Mouse (Mus musculus): ENCODE measurements around the gene Cmtm5.

The Cmtm5 gene

DNA sequence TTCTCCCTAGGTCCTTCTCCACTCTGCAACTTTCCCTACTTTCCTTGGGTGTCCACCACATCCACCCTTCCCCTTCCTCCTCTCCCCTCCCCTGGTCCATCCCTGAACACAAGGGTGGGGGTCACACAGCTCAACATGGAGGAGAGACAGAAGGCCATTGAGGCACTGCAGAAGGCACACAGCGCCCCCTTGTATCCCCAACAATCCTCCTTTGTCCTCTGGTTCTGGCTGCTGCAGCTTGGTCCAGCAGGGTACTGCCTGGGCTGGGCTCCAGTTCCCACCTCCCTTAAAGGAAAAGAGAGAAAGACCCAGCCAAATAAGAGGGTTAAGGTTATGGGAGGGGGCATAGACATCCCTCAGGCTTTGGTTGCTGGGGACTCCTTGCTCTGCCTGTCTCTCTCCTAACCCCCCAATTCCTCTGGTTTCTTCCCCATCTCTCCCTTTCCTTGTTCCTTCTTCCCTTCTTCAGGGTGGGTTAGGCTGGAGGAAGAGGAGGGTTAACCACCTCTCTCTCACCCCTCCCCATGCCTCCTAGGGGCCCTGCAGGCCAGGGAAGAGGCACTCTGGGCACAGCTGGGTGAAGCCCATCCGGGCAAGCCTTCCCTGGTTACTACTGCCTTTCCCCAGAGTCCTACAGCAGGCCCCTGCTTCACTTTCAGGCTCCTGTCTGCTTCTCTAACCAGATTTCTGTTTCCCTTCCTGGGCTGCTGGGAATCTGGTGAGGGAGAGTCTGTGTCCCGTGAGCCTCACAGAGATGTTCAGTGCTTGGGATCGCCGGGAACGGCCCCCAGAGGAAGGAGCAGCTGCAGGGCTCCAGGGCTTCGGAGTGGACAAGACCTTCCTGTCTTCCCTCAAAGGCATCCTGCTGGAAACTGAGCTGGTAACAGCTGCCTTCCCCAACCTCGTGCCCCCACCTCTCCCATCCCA, at the start of gene Cmtm5:
Cmtm5 (plus strand) TSS at position 358 of the 927 bp plus-strand sequence.
- DNase-seq (ENCODE audit: low spot score) = no peak

DNA sequence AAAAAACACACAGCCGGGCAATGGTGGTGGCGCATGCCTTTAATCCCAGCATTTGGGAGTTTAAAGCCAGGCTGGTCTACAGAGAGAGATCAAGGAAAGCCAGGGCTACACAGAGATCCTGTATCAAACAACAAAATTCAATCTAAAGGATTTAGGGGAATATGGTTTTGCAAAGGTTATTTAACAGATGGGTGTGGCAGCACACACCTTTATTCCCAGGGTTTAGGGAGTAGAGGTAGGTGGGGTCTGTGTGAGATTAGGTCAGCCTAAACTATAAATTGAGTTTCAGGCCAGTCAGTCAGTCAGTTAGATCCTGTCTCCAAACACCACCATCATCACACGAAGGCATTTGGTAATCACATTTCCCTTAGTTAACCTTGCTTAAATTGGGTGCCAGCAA, 43.9 kb upstream of the Cmtm5 start, which contains the start of gene Pabpn1:
Pabpn1 (plus strand) TSS at position 301 of the 400 bp plus-strand sequence.
- DNase-seq (ENCODE audit: low spot score) = no peak

DNA sequence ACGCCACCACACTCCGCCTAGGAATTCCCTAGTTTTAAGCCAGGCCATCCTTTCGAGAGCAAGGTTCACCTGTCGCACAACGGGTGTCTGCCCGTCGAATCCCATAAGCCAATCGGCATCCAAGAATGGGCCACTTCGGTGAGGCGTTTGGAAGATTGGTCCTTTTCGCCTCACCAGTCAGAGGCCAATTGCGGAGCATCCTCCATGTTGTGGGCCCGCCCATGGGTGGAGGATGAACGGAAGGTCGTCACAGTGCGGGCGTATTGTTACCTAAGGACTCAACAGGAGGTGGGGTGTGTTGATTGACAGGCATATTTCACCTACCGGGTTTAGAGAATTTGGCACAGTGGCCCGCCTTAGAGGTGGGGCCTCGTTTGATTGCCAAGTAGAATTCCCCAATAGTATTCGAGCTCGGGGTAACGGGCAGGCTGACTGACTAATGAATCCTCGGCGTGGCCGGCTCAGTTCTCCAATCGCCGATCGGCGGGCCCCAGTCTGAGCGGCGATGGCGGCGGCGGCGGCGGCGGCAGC, 42.3 kb upstream of the Cmtm5 start:
- DNase-seq (ENCODE audit: low spot score) = peak; percentile 99

DNA sequence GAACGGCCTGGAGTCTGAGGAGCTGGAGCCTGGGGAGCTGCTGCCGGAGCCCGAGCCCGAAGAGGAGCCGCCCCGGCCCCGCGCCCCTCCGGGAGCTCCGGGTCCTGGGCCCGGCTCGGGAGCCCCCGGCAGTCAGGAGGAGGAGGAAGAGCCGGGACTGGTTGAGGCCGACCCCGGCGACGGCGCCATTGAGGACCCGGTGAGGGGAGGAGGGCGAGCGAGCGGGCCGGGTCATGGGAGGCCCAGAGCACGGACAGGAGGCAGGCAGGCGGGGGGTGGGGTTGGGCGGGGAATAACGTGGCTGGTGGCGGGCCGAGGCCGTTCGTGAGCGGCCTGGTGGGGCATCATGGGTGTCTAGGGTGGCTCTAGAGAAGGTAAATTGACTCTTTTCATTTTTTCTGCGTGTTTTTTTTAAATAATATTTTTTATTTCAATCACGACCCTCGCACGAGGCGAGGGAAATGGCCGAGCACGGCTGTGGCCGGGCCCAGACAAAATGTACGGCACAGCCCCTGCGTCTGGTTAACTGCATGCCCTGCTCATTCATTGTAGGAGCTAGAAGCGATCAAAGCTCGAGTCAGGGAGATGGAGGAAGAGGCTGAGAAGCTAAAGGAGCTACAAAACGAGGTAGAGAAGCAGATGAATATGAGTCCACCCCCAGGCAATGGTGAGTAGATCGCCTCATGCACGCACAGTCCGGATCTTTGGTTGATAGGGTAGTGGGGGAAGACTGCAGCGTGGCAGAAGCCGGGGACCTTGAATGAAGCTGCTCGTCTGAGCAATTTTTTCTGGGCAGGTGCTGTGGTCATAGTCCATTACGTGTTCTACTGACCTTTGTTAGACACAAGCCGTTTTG, 41.5 kb upstream of the Cmtm5 start:
- DNase-seq (ENCODE audit: low spot score) = peak; percentile 53

DNA sequence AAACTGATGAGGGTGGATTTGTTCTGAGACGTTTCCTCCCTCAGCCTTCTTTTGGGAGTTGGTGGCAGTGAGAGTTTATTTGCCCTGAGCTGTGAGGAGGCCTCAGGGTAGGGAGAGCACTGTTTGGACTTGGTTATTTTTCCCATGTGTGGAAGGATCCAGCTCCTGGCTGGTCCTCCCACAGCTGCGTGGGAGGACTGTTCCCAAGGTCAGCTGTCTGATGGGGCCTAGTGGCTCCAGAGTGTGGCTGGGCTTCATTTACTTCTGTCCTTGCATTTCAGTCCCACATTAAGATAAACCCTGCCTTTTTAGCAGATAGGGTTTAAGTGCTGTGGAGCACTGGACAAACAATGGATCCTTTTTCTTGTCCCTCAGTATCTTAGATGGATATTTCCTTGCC, 38.6 kb upstream of the Cmtm5 start:
- no peak for DNase-seq (ENCODE audit: low spot score)

DNA sequence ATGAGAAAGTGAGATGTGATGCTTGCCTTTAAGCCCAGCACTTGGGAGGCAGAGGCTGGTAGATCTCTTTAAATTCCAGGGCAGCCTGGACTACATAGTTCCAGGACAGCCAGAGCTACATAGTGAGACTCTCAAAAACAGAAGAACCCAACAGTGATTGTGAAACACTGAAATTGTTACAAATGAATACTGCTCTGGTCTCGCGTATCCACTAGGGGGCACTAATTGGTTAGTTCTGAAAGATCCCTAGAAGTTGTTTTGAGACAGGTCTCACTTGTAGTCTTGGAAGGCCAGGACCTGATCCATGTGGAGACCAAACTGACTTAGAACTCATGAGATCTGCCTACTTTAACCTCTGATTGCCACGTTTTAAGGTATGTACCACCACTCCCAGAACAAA, 35.7 kb upstream of the Cmtm5 start:
- DNase-seq (ENCODE audit: low spot score) = peak; percentile 88

DNA sequence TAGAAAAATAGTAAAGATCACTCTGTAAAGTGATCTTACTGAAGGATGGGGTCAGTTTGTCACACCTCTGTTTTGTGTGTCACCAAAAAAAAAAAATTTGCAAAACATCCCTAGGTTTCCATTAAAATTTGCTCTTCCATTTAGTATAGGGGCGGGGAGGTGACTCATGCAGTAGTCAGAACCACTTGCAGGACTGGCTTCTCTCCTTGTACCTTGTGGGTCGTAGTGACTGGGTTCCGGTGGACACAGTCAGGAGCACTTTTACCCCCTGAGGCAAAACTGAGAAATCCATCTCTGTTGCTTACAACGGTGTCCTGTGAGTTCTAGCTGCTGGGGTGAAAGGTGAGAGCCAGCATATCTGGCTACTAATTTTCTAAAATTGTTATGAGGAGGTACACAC, 32.4 kb upstream of the Cmtm5 start:
- no peak for DNase-seq (ENCODE audit: low spot score)

DNA sequence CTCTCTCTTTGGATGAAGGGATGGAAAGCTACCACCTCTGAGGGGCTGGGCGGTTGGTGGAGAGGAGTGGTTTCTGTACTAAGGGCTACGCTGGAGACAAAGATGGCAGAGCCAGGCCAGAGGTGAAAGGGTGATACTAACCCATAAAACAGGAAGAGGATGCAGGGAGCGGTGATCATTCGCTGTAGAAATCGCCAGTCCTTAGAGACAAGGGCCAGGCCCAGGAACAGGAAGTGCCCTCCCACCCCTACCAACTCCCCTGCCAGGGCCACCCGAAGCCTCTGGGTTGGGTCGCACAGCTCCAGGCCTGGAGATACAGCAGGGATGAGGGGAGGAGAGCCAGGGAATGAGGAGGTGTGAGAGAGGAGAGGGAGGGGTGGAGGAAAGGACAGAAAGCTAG, 27.4 kb upstream of the Cmtm5 start:
- DNase-seq (ENCODE audit: low spot score) = peak; percentile 18

DNA sequence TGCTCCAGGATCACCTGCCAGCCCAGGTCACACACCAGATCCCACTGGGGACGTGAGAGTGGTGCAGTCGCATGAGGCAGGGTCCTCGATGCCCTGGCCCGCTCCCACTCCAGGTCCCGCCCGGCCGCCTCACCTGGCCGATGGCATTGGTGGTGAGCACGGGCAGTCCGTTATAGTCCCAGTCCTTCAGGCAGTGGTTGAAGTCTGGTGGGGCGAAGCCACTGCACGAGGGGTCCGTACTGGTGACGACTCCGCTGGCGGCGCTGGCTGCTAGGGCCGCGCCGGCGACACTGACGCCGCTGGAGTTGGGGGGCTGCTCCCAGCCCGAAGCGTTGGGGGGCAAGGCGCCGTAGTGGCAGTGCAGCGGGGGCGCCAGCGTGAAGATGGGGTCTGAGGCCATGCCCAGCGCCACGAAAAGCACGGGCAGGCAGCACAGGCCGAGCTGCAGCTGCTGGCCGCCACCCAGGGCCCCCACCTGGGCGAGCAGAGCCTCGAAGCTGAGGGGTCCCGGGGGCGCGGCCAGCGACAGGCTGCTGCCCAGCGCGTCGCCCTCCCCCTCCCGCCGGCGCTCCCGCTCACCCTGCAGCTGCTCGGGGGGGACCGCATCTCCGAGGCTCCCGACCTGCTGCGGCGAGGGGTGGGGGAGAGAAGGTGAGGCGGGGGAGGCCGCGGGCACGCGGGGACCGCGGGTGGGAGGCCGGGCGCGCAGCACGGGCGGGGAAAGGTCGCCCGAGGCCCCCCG, 23.8 kb upstream of the Cmtm5 start:
- DNase-seq (ENCODE audit: low spot score) = no peak

DNA sequence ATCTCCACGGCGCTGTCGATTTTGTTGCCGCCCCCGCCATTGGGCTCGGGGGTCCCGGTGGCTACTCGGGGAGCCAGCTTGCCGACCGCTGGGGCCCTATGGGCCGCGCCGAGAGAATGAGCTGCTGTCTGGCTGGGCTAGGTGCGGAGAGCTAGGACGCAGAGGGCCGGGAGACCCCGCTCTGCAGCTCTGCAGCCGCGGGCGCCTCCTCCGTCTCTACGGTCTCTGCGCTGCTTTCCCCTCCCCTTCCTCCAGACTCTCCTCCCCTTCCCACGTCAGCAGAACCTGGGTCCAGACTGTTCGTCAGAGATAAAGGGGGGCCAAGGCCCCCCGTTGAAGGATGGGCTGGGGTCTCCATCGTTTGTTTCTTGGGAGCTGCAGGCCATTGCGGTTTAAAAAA, 23.2 kb upstream of the Cmtm5 start, which contains the start of gene Slc22a17:
Slc22a17 (minus strand) TSS at position 247 of the 400 bp plus-strand sequence.
- peak; percentile 66 for DNase-seq (ENCODE audit: low spot score)

DNA sequence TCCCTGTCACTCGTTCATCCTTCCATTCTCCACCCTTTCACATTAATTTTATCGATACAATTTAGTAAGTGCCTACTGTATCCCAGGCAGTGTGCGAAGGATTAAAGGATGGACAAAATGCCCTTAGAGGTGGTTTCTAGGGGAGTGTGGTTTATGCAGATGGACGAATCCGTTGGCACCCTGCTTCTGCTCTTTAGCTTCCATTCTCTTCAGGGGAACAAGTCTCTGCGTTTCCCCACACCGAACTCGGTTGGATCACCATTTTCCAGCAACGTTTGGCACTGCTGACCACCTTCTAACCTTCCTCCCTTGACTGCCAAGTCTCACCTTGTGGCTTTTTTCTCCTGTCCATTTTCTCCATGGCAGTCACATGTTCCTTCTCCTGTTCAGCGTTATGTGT, 22.7 kb upstream of the Cmtm5 start:
- no peak for DNase-seq (ENCODE audit: low spot score)

DNA sequence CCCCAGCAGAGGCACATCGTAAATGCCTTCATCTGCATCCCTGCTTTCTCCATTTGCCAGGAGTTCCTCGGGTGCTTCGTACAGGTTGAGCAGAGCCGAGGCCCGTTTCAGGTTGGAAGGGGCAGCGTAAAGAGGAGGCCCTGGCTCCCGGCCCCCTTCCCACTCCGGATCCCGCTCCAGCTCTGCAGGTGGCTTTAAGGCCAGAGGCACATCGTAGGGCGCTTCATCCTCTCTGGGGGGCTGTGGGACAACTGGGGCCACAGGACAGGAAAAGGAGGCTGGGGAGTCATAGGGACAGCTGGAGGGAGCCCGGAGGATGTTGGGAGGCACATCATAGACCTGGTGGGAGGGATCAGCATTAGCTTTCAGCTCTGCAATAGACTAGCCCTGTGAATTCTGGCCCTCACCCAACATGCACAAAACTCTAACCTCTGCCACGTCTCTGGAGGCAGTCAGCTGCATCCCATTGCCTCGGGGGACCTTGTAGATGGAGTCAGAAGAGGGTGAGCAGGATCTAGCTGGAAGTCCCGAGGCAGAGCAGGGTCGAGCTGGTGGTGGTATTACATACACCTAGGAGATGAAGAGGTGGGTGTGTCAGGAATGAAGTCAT, 15.9 kb upstream of the Cmtm5 start:
- no peak for DNase-seq (ENCODE audit: low spot score)

DNA sequence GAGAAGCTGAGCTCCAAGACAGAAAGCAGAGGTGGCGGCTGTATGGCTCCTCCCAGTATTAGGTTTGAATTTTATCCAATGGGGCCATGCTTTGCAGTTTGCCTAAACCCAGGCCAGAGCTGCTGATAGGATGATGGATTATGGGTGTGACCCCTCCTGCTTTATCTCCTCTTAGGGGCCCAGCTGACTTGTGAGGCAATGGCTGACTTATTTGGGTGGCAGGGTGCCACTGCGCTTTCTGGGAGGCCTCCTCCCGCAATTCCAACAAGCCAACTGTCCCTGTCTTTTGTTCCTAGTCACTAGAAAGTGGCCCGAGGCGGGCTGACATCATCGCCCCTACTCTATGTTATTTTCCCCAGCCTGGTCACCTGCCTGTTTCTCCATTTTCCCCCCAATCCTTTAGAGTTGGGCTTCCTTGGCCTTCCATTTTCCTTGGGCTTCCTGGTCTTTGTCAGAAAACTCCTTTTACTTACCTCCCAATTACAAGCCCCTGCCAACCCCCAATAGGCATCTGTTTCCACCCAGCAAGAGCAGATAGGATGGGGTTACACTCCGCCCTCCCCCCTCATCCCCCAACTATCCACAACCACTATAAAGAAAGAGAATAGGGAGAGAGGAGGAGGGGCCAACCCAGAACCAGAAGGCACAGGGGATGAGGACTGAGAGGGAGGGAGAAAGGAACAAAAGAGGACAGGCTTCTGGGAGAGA, 11.3 kb upstream of the Cmtm5 start:
- DNase-seq (ENCODE audit: low spot score) = peak; percentile 26

DNA sequence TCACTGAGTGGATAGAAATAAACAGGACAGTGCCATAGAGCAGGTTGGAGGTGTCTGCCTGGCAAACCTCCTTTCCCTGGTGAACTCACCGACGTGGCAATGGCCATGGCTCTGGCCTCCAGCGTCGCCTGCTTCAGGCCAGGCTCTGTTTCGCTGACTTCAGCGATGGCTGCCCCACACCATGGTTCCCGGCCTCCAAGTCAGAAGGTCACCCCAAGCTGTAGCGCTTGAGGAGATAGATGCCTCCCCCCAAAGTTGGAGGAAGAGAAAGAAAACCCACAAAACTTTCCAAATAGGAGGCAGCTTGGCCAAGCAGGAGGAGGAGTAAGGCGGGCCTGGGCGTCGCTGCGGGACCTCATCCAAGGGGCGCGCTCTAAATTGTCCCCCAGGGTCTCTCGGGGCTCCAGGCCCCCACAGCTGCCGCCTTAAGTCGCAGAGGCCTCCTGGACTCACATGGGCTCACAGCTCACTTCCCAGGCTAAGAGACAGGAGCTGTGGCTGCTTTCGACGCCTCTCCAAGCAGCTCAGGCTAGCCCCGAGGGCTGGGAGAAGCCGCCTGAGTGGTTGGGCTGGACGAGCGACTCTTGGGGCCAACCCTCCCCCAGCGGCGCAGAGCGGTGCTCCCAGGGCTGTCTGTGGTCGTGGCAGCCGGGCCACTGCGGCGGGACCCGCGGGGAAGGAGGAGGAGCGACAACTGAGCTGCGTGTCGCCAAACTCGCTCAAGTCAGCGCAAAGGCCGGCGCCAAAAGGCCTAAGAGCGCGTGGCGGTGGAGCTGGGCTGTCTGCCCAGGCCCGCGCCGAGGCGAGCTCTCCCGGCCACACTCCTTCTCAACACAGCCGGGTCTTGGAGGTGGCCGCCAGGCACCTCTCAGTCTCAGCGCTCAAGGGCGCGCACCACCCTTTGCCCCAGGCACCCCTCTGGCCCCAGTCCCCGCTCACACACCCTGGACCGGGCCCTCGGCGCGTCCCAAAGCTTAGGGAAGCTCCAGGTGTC, 10.4 kb upstream of the Cmtm5 start, which contains the start of gene Efs:
Efs (minus strand) TSS at position 778 of the 994 bp plus-strand sequence.
- peak; percentile 24 for DNase-seq (ENCODE audit: low spot score)

DNA sequence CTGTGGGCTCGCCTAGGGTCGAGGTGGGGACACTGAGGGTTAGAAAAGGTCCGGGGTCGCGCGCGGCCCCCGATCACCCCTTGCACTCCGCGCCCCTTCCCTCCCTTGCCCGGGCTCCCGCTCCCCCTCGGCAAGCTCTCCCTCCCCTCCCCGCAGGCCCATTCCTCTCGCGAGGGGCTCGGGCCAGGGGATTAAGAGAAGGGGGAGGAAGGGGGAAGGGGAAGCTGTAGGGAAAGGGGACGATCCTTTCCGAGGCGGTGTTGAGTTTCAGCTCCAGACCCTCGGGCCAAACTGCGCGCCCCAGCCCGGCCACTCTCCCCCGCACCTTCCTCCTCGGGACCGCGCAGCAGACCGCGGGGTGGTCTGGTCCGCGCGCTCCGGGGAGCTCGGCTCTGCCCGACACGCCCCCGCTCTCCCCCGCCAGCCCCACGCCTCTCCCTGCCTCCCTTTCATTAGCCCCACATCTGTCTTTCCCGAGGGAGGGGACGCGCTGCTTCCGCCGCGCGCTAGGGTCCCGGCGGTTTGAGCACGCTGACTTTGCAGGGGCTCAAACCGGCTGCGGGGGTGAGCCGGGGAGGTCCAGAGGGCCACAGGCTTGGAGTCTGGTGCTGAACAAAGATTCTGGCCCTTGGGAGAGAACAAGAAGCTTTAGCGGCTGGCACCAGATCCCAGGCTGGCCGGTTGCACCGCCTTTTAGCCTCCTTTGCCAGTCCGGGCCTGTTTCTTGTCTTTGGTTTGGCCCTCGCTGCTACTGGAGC, 9.5 kb upstream of the Cmtm5 start:
- DNase-seq (ENCODE audit: low spot score) = peak; percentile 21

DNA sequence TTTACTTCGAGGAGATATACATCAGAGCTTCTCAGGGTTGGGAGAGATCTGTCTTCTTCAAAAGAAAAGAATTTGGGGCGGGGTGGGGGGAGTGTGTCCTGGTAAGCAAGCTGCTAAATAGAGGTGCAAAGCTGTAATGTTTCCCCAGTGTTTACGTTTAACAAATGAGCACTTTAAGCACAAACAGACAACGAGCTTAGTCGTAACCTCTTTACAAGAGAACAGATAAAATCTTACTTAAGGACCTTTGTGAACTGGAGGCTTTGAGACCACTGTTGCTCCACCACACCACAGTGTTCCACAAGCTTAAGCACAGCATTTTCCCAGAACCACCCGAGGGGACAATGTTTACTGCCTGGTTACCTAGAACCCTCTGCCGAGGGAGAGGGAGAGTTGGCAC, 8.8 kb upstream of the Cmtm5 start:
- no peak for DNase-seq (ENCODE audit: low spot score)

DNA sequence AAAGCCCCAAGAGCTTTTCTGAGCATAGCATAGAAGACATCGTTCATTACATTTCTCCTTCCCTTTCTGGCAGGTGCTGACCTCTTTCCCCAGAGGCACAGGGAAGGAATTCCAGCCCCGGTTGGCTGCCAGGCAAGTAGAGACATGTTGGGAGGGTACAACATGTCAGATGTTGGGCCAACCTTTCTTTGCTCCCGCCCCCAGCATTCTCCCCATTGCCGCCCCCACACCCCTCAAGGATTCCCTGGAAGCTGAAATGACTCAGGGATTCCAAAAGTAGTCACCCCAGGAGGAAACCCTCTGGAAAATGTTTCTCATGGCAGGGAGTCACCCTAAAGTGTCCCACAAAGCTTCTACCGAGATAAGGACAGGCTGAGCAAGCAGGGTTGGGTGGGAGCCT, 6.3 kb upstream of the Cmtm5 start:
- DNase-seq (ENCODE audit: low spot score) = no peak

DNA sequence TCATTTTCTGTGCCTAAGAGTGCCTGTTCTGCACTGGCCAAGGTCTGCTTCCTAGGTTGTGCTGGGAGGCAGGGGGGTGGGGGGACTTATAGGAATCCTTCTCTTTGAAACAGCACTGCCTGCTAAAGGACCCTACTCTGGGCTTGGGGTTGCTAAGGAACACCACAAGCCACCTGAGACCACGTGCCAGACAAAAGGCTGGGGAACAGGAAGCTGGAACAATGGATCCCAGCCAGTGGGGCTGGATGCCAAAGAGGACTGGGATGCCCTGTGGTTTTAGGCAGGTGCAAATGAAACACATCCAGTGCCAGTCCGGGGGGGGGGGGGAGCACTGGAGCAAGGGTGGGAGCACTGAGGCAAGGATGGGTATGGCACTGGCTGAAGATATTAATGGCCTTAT, 5.6 kb upstream of the Cmtm5 start:
- peak; percentile 23 for DNase-seq (ENCODE audit: low spot score)
